Mouse (Mus musculus) olfactory bulb, adult 2 months (tissue): Measurements from ENCODE around the gene Dnajc4.

Experiments used
- CTCF ChIP-seq: fragments of 200-500 bp; IDR thresholded peaks from 2 replicates; pipeline ENCODE4 v1.5.1; 2012; ENCODE audit warnings: low read depth, mild to moderate bottlenecking, low read length, moderate library complexity; ENCODE audit not compliant: insufficient read depth
- POLR2A ChIP-seq: fragments of 200-500 bp; IDR thresholded peaks from 2 replicates; pipeline ENCODE4 v1.6.1; 2012; ENCODE audit warnings: mild to moderate bottlenecking, low read depth, low read length, moderate library complexity; ENCODE audit not compliant: insufficient read depth

- TF ChIP-seq POLR2A (no peak), CTCF (no peak)
Observed at GRCm38 (mm10) chr19:6954046-6954445, 38.3 kb downstream of the Dnajc4 start.
